Mouse (Mus musculus) kidney, adult 10 weeks (tissue): ENCODE data around the gene C2cd4b. TPM values are rescaled to one million over a fixed set of nuclear protein-coding genes. Genes with fewer than 3 reads are reported as not detected.

Source experiments
- polyA plus RNA-seq: library from polyadenylated mRNA; stranded (reverse); fragments of 350-450 nt; fragmentation: Illumina TruSeq; extraction: RNeasy Lipid Tissue Mini Kit (QIAGEN cat#74804); gene quantifications from one replicate; pipeline ENCODE4 v1.2.3, GENCODE M21; 2014; ENCODE audit warnings: low read depth, low replicate concordance

The C2cd4b gene
- not detected for polyA plus RNA-seq

GRCm38 (mm10) chr9:67759163-67759955, at the start of gene C2cd4b:
TSS of gene C2cd4b (plus strand) at chr9:67759437.

Other genes with a start within 250 kb of the C2cd4b start
- 12.5 TPM for gene Tln2, start 199.7 kb upstream of the C2cd4b start, polyA plus RNA-seq
- gene C2cd4a, start 72.9 kb downstream of the C2cd4b start, polyA plus RNA-seq = not detected
- gene Vps13c, start 81.0 kb downstream of the C2cd4b start, polyA plus RNA-seq = 22.8 TPM